Mouse (Mus musculus) right cerebral cortex, adult 18-20 months (tissue): ENCODE data around the gene Coq7.

Experiments
- DNase-seq: peaks from one replicate; pipeline ENCODE4 v3.0.0; 2022; ENCODE audit warnings: mixed read lengths

Gene Coq7

GRCm38 (mm10) chr7:118533178-118533578 is at the start of gene Coq7:
Gene Coq7, minus strand, starts transcription at chr7:118533356.
- peak; percentile 95 for DNase-seq

GRCm38 (mm10) chr7:118579938-118580337 is 46.8 kb upstream of the Coq7 start:
- no peak for DNase-seq

- no peak for DNase-seq
Measured at GRCm38 (mm10) chr7:118578269-118578668, 45.1 kb upstream of the Coq7 start.

GRCm38 (mm10) chr7:118572039-118572438 is 38.9 kb upstream of the Coq7 start:
- peak; percentile 28 for DNase-seq

DNA sequence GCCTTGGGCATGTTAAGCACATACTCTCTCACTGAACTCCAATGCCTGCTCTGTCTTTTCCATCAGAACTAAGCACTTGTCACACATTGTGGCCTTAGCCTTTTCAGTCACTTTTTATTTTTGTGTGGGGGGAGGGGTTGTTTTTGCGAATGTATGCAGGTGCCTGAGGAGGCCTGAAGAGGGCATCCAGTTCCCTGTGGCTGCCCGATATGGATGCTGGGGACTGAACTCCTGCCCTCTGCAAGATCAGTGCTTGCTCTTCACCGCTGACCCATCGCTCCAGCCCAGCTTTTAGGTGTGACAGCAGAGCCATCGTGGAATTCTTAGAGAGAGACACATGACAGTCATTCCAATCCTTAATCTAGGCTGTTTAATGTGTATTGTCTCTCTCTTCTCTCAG is 38.2 kb upstream of the Coq7 start:
- no peak for DNase-seq

DNA sequence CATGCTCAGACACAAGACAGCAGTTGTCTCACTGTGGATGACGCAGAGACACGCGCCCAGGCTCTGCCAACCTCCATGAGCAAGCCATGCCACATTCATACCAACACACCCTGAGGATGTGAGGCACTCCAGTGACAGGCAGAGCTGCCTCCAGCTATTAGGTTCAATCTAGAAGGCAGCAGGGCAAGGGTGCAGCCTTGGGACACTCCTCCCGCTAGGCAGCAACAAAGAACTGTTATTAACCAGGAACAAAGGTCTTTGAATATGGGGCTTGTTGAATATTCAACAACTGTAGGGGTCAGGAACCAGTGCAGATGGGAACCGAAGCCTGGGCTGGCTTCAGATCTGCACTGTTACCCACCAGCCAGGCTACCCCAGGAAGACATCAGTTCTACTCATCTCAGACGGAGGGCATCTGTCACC is 36.0 kb upstream of the Coq7 start:
- peak; percentile 48 for DNase-seq

GRCm38 (mm10) chr7:118554290-118554689 is 21.1 kb upstream of the Coq7 start:
- DNase-seq, result no peak

- no peak for DNase-seq
Measured at GRCm38 (mm10) chr7:118553881-118554280, 20.7 kb upstream of the Coq7 start.

- DNase-seq, result no peak
Measured at GRCm38 (mm10) chr7:118547451-118547850, 14.3 kb upstream of the Coq7 start.

DNA sequence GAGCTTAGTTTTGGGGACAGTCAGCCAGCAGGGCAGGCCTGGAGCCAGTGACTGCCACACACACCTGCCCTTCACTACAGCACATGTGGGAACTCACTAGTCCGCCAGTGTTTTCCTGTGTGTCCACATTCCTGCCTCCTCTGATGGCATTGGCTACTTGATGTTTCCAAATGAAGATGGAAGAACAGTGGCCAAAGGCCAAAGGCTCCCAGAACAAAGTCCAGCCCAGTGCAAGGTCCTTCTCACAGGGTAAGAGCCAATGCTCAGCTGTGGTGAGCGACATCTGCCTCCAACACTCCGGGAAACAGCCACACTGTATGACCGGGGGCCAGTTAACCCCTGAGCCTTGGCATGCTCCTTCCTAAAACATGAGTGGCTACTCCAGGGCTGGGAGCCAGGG is 11.0 kb upstream of the Coq7 start:
- DNase-seq, result no peak

DNA sequence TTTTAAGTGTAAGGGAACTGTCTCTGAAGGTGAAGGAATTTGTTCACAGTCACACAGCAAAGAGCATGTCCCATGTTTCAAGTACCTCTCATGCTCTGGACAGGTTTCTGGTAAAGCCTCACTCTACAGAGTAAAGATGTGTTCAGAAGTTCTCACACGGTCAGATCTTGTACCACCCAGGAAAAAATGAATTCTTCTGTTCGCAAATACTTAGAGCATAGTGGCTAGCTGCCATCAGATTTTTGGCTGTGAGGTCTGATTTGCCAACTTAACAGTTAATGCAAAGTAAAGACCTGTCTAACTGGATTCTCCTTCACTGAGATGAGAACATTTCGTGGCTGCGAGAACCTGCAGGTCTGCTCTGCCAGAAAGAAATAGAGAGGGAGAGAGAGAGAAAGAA is 1.9 kb upstream of the Coq7 start:
- DNase-seq, result no peak

DNA sequence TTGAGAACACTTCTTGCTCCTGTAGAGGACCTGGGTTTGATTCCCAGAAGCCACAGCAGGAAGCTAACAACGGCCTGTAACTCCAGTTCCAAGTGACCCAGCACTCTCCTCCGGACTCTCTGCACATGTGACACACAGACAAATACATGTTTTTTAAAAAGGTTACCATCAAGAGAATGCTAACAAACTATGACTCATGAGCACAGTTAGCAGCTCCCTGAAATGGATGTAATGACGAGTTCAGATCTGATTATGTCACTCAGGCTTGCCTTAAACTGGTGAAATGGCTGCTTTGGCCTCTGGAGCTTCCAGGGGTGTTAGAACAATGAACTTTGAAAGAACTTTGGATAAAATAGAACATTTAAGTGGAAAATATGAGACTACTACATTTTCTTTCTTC is 1.2 kb upstream of the Coq7 start:
- DNase-seq, result no peak

DNA sequence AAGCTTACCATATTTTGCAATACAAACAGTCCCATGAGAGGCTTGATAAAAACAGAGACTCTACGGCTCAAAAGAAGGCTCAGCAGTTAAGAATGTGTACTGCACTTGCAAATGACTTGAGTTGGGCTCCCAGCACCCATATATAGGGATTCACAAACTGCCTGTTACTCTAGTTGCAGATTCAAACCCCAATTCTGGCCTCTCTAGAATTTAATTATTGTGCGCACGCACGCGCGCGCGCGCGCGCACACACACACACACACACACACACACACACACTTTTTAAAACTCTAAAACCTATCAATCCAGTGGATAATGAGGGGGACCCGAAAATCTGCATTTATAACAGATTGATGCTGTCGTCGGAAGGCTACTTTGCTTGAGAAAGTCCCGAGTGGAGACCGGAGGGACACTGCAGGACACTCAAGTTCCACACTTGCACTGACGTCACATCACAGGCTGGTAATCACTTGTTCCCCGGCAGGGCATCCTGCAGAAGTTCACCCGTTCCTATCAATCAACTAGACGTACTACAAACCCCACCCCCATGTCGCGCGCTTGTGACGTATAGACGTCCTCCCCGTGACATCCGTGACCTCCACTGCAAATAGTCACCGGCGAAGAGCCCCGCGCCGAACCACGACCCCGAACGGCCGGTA is 508 bp downstream of the Coq7 start:
- DNase-seq, result peak; percentile 97

GRCm38 (mm10) chr7:118526967-118527366 is 6.2 kb downstream of the Coq7 start:
- DNase-seq, result no peak

GRCm38 (mm10) chr7:118522077-118522476 is 11.1 kb downstream of the Coq7 start:
- DNase-seq, result no peak

DNA sequence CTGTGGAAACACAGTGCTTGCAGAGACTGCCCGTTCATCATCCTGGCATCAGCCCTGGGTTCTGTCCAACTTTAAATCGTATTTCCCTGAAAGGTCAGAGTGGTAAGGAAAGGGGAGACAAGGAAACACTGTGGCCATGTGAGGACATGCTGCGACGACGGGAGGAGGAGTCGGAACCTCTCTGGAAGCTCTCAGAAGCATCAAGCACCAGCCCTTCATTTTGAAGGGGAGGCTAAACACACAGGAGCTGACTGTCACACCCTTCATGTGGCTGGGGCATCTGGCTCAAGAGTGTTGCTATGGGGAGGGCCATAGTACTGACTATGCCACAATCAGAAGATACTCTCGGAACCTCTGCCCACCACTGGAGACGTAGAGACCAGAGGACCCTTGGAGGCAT is 13.5 kb downstream of the Coq7 start:
- DNase-seq, result no peak

DNA sequence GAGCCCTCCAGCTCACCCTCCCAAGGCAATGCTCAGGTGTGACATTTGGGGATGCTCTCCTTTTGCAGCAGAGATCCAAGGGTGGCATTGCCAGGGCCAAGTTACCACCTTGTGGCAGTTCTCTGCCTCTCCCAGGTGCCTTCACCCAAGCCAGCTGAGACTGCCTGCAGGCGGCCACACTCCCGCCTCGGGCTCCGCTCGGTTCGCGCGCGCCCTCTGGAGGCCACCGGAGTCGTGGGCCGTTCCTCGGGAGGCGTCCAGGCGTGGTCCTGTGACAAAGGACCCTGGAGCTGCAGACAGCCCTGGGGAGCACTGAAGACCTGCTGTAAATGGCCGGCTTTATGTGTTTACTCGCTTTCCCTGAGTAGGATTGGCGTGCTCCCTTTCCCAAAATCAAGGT is 14.5 kb downstream of the Coq7 start:
- DNase-seq, result peak; percentile 61

- DNase-seq, result no peak
Measured at GRCm38 (mm10) chr7:118517819-118518218, 15.3 kb downstream of the Coq7 start.

GRCm38 (mm10) chr7:118508556-118508955 is 24.6 kb downstream of the Coq7 start:
- DNase-seq, result no peak

DNA sequence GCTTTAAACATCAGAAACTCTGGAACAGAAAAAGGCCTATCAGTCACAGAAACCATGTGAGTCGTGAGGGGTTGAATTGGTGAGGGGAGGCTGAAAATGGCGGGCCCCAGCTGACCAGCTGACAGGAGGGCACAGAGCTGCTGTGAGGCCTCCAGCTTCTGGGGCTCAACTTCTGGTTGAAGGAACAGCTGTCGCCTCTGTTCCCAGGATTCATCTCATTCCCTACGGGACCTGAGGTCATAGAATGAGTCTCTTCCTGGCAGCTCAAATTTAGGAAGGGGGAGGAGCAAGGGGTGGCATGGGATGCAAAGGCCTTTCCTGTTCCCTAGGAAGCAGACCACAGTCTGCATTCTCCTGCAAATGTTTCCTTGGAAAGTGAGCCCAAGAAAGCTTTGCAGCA is 29.3 kb downstream of the Coq7 start:
- no peak for DNase-seq

GRCm38 (mm10) chr7:118502333-118502732 is 30.8 kb downstream of the Coq7 start:
- DNase-seq, result peak; percentile 4

GRCm38 (mm10) chr7:118499784-118500435 is 33.2 kb downstream of the Coq7 start:
- DNase-seq, result no peak

DNA sequence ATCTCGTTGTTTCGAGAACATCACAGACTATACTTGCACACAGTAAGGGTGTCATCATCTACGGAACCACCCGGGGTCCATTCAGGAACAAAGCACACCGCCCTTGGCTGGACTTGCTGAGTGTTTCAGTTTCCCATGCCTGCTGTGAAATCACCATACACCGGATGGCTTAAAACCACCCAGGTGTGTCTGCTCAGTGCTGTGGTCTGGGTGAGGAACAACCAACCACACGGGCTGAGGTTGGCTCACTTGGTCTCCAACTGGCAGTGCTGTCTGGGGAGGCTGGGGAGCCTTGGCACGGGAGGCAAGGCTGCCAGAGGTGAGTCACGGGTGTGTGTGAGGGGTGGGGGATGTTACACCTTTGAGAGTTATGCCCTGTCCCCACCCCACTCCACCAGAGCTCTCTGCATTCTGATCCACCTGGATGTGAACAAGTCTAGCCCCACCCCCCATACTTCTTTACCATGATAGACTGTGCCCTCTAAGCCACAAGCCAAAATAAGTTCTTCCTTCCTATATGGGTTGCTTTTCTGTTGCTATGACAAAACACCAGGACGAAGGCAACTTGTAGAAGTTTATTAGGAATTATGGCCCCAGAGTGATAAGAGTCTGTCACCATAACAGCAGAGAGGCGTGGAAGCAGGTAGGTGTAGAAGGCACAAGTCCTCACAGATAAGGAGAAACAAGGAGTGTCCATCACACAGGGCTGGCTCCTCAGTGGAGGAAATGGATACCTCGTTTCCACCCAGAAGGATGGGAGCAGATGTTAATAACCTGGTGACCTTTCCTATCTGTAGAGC is 34.0 kb downstream of the Coq7 start:
- DNase-seq, result no peak
